In the genomic region with DNA sequence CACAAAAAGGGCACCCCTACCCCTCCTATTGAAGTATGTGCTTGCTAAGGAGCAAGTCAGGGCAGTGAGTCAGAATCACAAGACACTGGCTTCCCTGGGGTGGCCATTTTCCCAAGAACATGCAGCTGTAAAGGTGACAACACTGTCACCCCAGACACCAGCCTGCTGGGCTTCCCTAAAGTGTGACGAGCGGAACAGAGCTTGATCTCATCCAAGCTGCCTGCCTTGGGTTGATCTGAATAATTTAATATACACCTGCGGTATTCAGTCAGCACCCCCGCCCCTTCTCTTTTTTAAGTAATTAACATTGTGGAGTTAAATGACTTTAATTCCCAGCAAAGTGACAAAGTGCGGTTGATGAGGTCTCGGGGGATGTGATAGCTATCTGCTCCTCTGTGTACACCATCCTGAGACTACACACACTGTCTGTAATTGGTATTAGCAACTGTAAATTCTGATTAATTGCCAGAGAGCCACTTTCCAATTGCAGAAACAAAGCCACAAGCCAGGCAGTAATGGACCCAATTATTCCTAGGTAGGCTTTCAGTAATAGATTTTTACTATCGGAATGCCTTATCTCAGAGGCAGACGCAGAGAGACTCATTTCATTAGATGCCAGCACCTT, we compare ENCODE assay signal across 19 mouse cellular contexts.
A peak's percentile ranks its signal among the peaks of the same experiment; 100 is the strongest.
DNase-seq lines count a peak whose midpoint lies in the region; ATAC-seq and TF ChIP-seq lines count a peak whose summit lies in the region.
"Had no signal": no experiment of that assay in that cellular context is flagged by ENCODE, and none has a peak within 500 bp of the region (broad histone marks: within the 10 kb centered on the region; RNA-seq: fewer than 3 reads in every experiment).

No protein-coding gene starts in this region.

- no peak overlapping the region for H3K9ac ChIP-seq in hindbrain, embryonic 11.5 days (ENCODE audit: low read depth, low read length)
- no peak overlapping the region for H3K9ac ChIP-seq in forebrain, embryonic 15.5 days (replicated peaks)
- H3K9ac ChIP-seq in hindbrain, postnatal 0 days (replicated peaks; ENCODE audit: low read length), result no peak overlapping the region; the same call in 1 of the 2 replicates
- H3K9ac ChIP-seq in neural tube, embryonic 13.5 days, result peak overlapping the region; percentile 45; the same call in 1 of the 2 replicates
- H3K9ac ChIP-seq: heart, embryonic 15.5 days had no signal

- H3K4me2 ChIP-seq in hindbrain, embryonic 11.5 days (replicated peaks; ENCODE audit: low read depth, low read length), result no peak overlapping the region
- 0 out of 2 replicates have a peak overlapping the region, but pooled peaks have one; percentile 5 for H3K4me2 ChIP-seq in forebrain, embryonic 15.5 days (replicated peaks)
- no peak overlapping the region for H3K4me2 ChIP-seq in hindbrain, postnatal 0 days (ENCODE audit: low read depth, low read length)
- H3K4me2 ChIP-seq in neural tube, embryonic 13.5 days, result peak overlapping the region; percentile 38
- H3K4me2 ChIP-seq: heart, embryonic 15.5 days had no signal

- no peak for ATAC-seq in hindbrain, embryonic 11.5 days (ENCODE audit: low FRiP score)
- ATAC-seq in forebrain, embryonic 15.5 days (replicated peaks), result no peak
- ATAC-seq in hindbrain, postnatal 0 days, result peak; percentile 50; the same call in 1 of the 2 replicates
- peak; percentile 82 for ATAC-seq in neural tube, embryonic 13.5 days (ENCODE audit: low read depth)

- H3K4me3 ChIP-seq in hindbrain, embryonic 11.5 days (ENCODE audit: low read depth, low read length), result no peak overlapping the region
- no peak overlapping the region for H3K4me3 ChIP-seq in hindbrain, embryonic 10.5 days
- H3K4me3 ChIP-seq in forebrain, embryonic 15.5 days, result no peak overlapping the region
- no peak overlapping the region for H3K4me3 ChIP-seq in hindbrain, postnatal 0 days (ENCODE audit: low read length)
- H3K4me3 ChIP-seq in neural tube, embryonic 13.5 days, result no peak overlapping the region
- H3K4me3 ChIP-seq in gastrocnemius, adult 2 months, result no peak overlapping the region
- H3K4me3 ChIP-seq: heart, adult 2 months; heart, embryonic 15.5 days had no signal

- no peaks in the 10 kb centered on the region for H3K9me3 ChIP-seq in hindbrain, embryonic 11.5 days (ENCODE audit: control insufficient read depth, low read length)
- H3K9me3 ChIP-seq in hindbrain, embryonic 10.5 days, result no peaks in the 10 kb centered on the region
- no peaks in the 10 kb centered on the region for H3K9me3 ChIP-seq in forebrain, embryonic 15.5 days
- no peaks in the 10 kb centered on the region for H3K9me3 ChIP-seq in hindbrain, postnatal 0 days (ENCODE audit: low read length)
- H3K9me3 ChIP-seq in neural tube, embryonic 13.5 days, result no peaks in the 10 kb centered on the region
- H3K9me3 ChIP-seq: heart, embryonic 15.5 days had no signal

- H3K4me1 ChIP-seq in hindbrain, embryonic 11.5 days (replicated peaks; ENCODE audit: control insufficient read depth, insufficient read depth, low read length), result no peaks in the 10 kb centered on the region
- peaks cover 22% of the 10 kb centered on the region for H3K4me1 ChIP-seq in hindbrain, embryonic 10.5 days (replicated peaks)
- peaks cover 14% of the 10 kb centered on the region for H3K4me1 ChIP-seq in forebrain, embryonic 15.5 days
- H3K4me1 ChIP-seq in hindbrain, postnatal 0 days (ENCODE audit: insufficient read depth, low read length), result 0 out of 2 replicates have a peak, but pooled peaks cover 4% of the 10 kb centered on the region
- peaks cover 50% of the 10 kb centered on the region for H3K4me1 ChIP-seq in neural tube, embryonic 13.5 days (replicated peaks)
- H3K4me1 ChIP-seq: heart, embryonic 15.5 days had no signal

- 76% methylated on average over 8 of the region's 8 CpGs for WGBS in hindbrain, embryonic 11.5 days
- 71% methylated on average over 8 of the region's 8 CpGs for WGBS in hindbrain, embryonic 10.5 days
- WGBS in forebrain, embryonic 15.5 days, result 24% methylated on average over 8 of the region's 8 CpGs
- 49% methylated on average over 8 of the region's 8 CpGs for WGBS in hindbrain, postnatal 0 days
- 31% methylated on average over 8 of the region's 8 CpGs for WGBS in neural tube, embryonic 13.5 days

- no peak for TF ChIP-seq CTCF in hindbrain, postnatal 0 days (IDR thresholded peaks at IDR 0.05; ENCODE audit: low read depth)
- TF ChIP-seq CTCF in gastrocnemius, adult 2 months (IDR thresholded peaks at IDR 0.05), result no peak

- intact Hi-C loops in gastrocnemius, adult 2 months (cut with DNase I), result no loop called here

- no peaks in the 10 kb centered on the region for H3K27me3 ChIP-seq in hindbrain, embryonic 11.5 days (ENCODE audit: control insufficient read depth, insufficient read depth, low read length)
- peaks cover 4% of the 10 kb centered on the region; the same call in 1 of the 2 replicates for H3K27me3 ChIP-seq in hindbrain, embryonic 10.5 days (ENCODE audit: insufficient read depth, poor library complexity, severe bottlenecking)
- no peaks in the 10 kb centered on the region for H3K27me3 ChIP-seq in forebrain, embryonic 15.5 days
- H3K27me3 ChIP-seq in hindbrain, postnatal 0 days (ENCODE audit: insufficient read depth, low read length), result no peaks in the 10 kb centered on the region
- H3K27me3 ChIP-seq in neural tube, embryonic 13.5 days, result peaks cover 21% of the 10 kb centered on the region
- H3K27me3 ChIP-seq: heart, embryonic 15.5 days had no signal

- H3K27ac ChIP-seq in hindbrain, embryonic 11.5 days (ENCODE audit: low read depth, low read length), result 0 out of 2 replicates have a peak overlapping the region, but pooled peaks have one; percentile 45
- no peak overlapping the region for H3K27ac ChIP-seq in hindbrain, embryonic 10.5 days
- H3K27ac ChIP-seq in forebrain, embryonic 15.5 days (replicated peaks), result no peak overlapping the region; the same call in 1 of the 2 replicates
- H3K27ac ChIP-seq in hindbrain, postnatal 0 days, result peak overlapping the region; percentile 49; the same call in 1 of the 2 replicates
- H3K27ac ChIP-seq in neural tube, embryonic 13.5 days (replicated peaks), result peak overlapping the region; percentile 85
- H3K27ac ChIP-seq in gastrocnemius, adult 2 months, result no peak overlapping the region
- H3K27ac ChIP-seq: heart, adult 2 months; heart, embryonic 15.5 days had no signal

- DNase-seq in hindbrain, embryonic 11.5 days (ENCODE audit: low spot score), result no peak
- no peak for DNase-seq in hindbrain, embryonic 10.5 days (ENCODE audit: low spot score)
- DNase-seq in hindbrain, postnatal 0 days (ENCODE audit: low spot score), result peak; percentile 41
- no peak for DNase-seq in gastrocnemius, adult 2 months
- no peak for DNase-seq in retina, embryonic 14.5 days (ENCODE audit: low spot score)
- DNase-seq in lung, postnatal 25 days (ENCODE audit: low spot score), result no peak
- DNase-seq: adrenal gland, postnatal 10 days; cerebellum, adult 18-20 months; cerebellum, postnatal 36 days; heart, adult 2 months; kidney, adult 8-10 months; kidney, postnatal 25 days; lung, adult 18-20 months; lung, postnatal 4 days; right cerebral cortex, adult 18-20 months; thymus, postnatal 4 days had no signal

- H3K36me3 ChIP-seq in hindbrain, embryonic 11.5 days (ENCODE audit: control insufficient read depth, insufficient read depth, low read length), result no peaks in the 10 kb centered on the region
- no peaks in the 10 kb centered on the region for H3K36me3 ChIP-seq in hindbrain, embryonic 10.5 days
- H3K36me3 ChIP-seq in forebrain, embryonic 15.5 days, result no peaks in the 10 kb centered on the region
- H3K36me3 ChIP-seq in hindbrain, postnatal 0 days (ENCODE audit: insufficient read depth, low read length), result no peaks in the 10 kb centered on the region
- no peaks in the 10 kb centered on the region for H3K36me3 ChIP-seq in neural tube, embryonic 13.5 days

Comparison
In these comparisons a context has a peak if more than half of its experiments do, and no peak if none do; other contexts are left out.
1. ATAC-seq: peak in hindbrain, postnatal 0 days (single experiment) and neural tube, embryonic 13.5 days (single experiment); none in hindbrain, embryonic 11.5 days (single experiment) and forebrain, embryonic 15.5 days (single experiment).
2. H3K27ac ChIP-seq: peak in hindbrain, embryonic 11.5 days (single experiment), hindbrain, postnatal 0 days (single experiment) and neural tube, embryonic 13.5 days (single experiment); none in hindbrain, embryonic 10.5 days (single experiment), forebrain, embryonic 15.5 days (single experiment) and gastrocnemius, adult 2 months (single experiment).
3. H3K4me2 ChIP-seq: peak in forebrain, embryonic 15.5 days (single experiment) and neural tube, embryonic 13.5 days (single experiment); none in hindbrain, embryonic 11.5 days (single experiment) and hindbrain, postnatal 0 days (single experiment).